Mouse (Mus musculus): ENCODE results near the gene Gucy2d.

GRCm38 (mm10) chr7:98522576-98522975 lies 82.4 kb downstream of the Gucy2d start:
- TF ChIP-seq CTCF (IDR thresholded peaks at IDR 0.05; ENCODE audit: insufficient read depth, low read depth, low read length), result no peak
- no peak for TF ChIP-seq POLR2A (IDR thresholded peaks at IDR 0.05; ENCODE audit: insufficient read depth, low read depth, low read length)
